Mouse (Mus musculus) forebrain, embryonic 10.5 days (tissue): Measurements from ENCODE around the gene Meis2. TPM values are rescaled to one million over a fixed set of nuclear protein-coding genes. Genes with fewer than 3 reads are reported as not detected.
A peak's percentile ranks its signal among the peaks of the same experiment; 100 is the strongest.

ENCODE experiments used
- DNase-seq: peaks from one replicate; pipeline ENCODE4 v3.0.0-alpha.2; 2017; ENCODE audit warnings: low spot score; ENCODE audit errors: extremely low spot score
- H3K27ac ChIP-seq: fragments of 300-500 bp; sonication (generic); 2 replicates; pipeline ENCODE4 v1.5.1; 2016; ENCODE audit warnings: mild to moderate bottlenecking
- H3K27me3 ChIP-seq: fragments of 300-500 bp; sonication (generic); 2 replicates; pipeline ENCODE4 v1.6.1; 2016; ENCODE audit warnings: mild to moderate bottlenecking; ENCODE audit not compliant: poor library complexity, severe bottlenecking
- H3K36me3 ChIP-seq: fragments of 300-500 bp; sonication (generic); replicated peaks from 2 replicates; pipeline ENCODE4 v1.6.1; 2016; ENCODE audit warnings: mild to moderate bottlenecking, moderate library complexity
- H3K4me1 ChIP-seq: fragments of 300-500 bp; sonication (generic); 2 replicates; pipeline ENCODE4 v1.6.1; 2016
- H3K4me3 ChIP-seq: fragments of 300-500 bp; sonication (generic); 2 replicates; pipeline ENCODE4 v1.5.1; 2016; ENCODE audit warnings: mild to moderate bottlenecking, moderate library complexity
- H3K9me3 ChIP-seq: fragments of 300-500 bp; sonication (generic); 2 replicates; pipeline ENCODE4 v1.6.1; 2016; ENCODE audit warnings: mild to moderate bottlenecking, moderate library complexity
- WGBS: fragments of 180-500 bp; shearing (Covaris S2); methylation state at CpG from one replicate; pipeline ENCODE4 v1.1.7; 2016; 5-methylcytosine and 5-hydroxymethylcytosine counted together
- polyA plus RNA-seq: library from polyadenylated mRNA; unstranded; fragments of >200 nt; fragmentation: Nextera tagmentation; extraction: Ambion mirVana; gene quantifications from 2 replicates; pipeline ENCODE4 v1.2.1, GENCODE M21; 2016

Meis2 gene
- polyA plus RNA-seq, 1 experiment from 2014 or later: 32.5 TPM

- H3K4me1 ChIP-seq: peaks cover 80% of the 10 kb centered on the region
- DNase-seq: peak; percentile 32
- H3K4me3 ChIP-seq: peak overlapping the region; percentile 28
- WGBS: 1% methylated on average over 8 of the region's 8 CpGs
- H3K36me3 ChIP-seq: no peaks in the 10 kb centered on the region
- peaks cover 92% of the 10 kb centered on the region for H3K27me3 ChIP-seq
- no peaks in the 10 kb centered on the region for H3K9me3 ChIP-seq
- peak overlapping the region; percentile 83 for H3K27ac ChIP-seq
Measured at GRCm38 (mm10) chr2:115858246-115858645, 207.4 kb downstream of the Meis2 start.

GRCm38 (mm10) chr2:115857123-115858080 lies 208.2 kb downstream of the Meis2 start:
- Histone ChIP-seq H3K4me3 (peak overlapping the region; percentile 28), H3K9me3 (no peaks in the 10 kb centered on the region), H3K27me3 (peaks cover 93% of the 10 kb centered on the region), H3K4me1 (peaks cover 88% of the 10 kb centered on the region), H3K27ac (peak overlapping the region; percentile 83), H3K36me3 (no peaks in the 10 kb centered on the region)
- under 1% methylated on average over 11 of the region's 11 CpGs for WGBS
- peak; percentile 45 for DNase-seq

GRCm38 (mm10) chr2:115856401-115857073 lies 209.1 kb downstream of the Meis2 start:
- 0% methylated on average over 13 of the region's 13 CpGs for WGBS
- Histone ChIP-seq H3K36me3 (no peaks in the 10 kb centered on the region), H3K27me3 (peaks cover 93% of the 10 kb centered on the region), H3K4me3 (peak overlapping the region; percentile 45), H3K9me3 (no peaks in the 10 kb centered on the region), H3K4me1 (peaks cover 93% of the 10 kb centered on the region), H3K27ac (peak overlapping the region; percentile 83)
- peak; percentile 55 for DNase-seq

GRCm38 (mm10) chr2:115855511-115856400 lies 209.9 kb downstream of the Meis2 start:
- Histone ChIP-seq H3K36me3 (no peaks in the 10 kb centered on the region), H3K27ac (peak overlapping the region; percentile 65), H3K27me3 (peaks cover 93% of the 10 kb centered on the region), H3K4me1 (peaks cover 85% of the 10 kb centered on the region), H3K4me3 (peak overlapping the region; percentile 45), H3K9me3 (no peaks in the 10 kb centered on the region)
- peak; percentile 90 for DNase-seq
- WGBS: under 1% methylated on average over 33 of the region's 33 CpGs

- H3K27ac ChIP-seq: peak overlapping the region; percentile 27; the same call in 1 of the 2 replicates
- H3K27me3 ChIP-seq: peaks cover 93% of the 10 kb centered on the region
- peak; percentile 44 for DNase-seq
- H3K4me1 ChIP-seq: peaks cover 76% of the 10 kb centered on the region
- H3K9me3 ChIP-seq: no peaks in the 10 kb centered on the region
- no peaks in the 10 kb centered on the region for H3K36me3 ChIP-seq
- under 1% methylated on average over 25 of the region's 25 CpGs for WGBS
- H3K4me3 ChIP-seq: peak overlapping the region; percentile 45
Measured at GRCm38 (mm10) chr2:115854828-115855311, 210.8 kb downstream of the Meis2 start.

- Histone ChIP-seq H3K27me3 (peaks cover 93% of the 10 kb centered on the region), H3K27ac (peak overlapping the region; percentile 27; the same call in 1 of the 2 replicates), H3K4me1 (peaks cover 70% of the 10 kb centered on the region)
Measured at GRCm38 (mm10) chr2:115854007-115854827, 211.4 kb downstream of the Meis2 start.

GRCm38 (mm10) chr2:115853221-115853620 lies 212.4 kb downstream of the Meis2 start:
- WGBS: 3% methylated on average over 4 of the region's 4 CpGs
- H3K4me1 ChIP-seq: peaks cover 61% of the 10 kb centered on the region
- H3K36me3 ChIP-seq: no peaks in the 10 kb centered on the region
- H3K27ac ChIP-seq: 0 out of 2 replicates have a peak overlapping the region, but pooled peaks have one; percentile 62
- H3K4me3 ChIP-seq: peak overlapping the region; percentile 48
- peaks cover 90% of the 10 kb centered on the region for H3K27me3 ChIP-seq
- DNase-seq: no peak
- no peaks in the 10 kb centered on the region for H3K9me3 ChIP-seq

More at GRCm38 (mm10) chr2:115854007-115854827, 211.4 kb downstream of the Meis2 start:
- 2% methylated on average over 14 of the region's 14 CpGs for WGBS
- H3K36me3 ChIP-seq: no peaks in the 10 kb centered on the region
- DNase-seq: no peak
- H3K9me3 ChIP-seq: no peaks in the 10 kb centered on the region
- H3K4me3 ChIP-seq: peak overlapping the region; percentile 45

- H3K9me3 ChIP-seq: no peaks in the 10 kb centered on the region
- DNase-seq: peak; percentile 58
- under 1% methylated on average over 22 of the region's 22 CpGs for WGBS
- H3K4me1 ChIP-seq: peaks cover 55% of the 10 kb centered on the region
- H3K27ac ChIP-seq: peak overlapping the region; percentile 62; the same call in 1 of the 2 replicates
- no peaks in the 10 kb centered on the region for H3K36me3 ChIP-seq
- peaks cover 84% of the 10 kb centered on the region for H3K27me3 ChIP-seq
- H3K4me3 ChIP-seq: peak overlapping the region; percentile 48
Measured at GRCm38 (mm10) chr2:115852615-115853014, 213.0 kb downstream of the Meis2 start.

- H3K9me3 ChIP-seq: no peaks in the 10 kb centered on the region
- no peak for DNase-seq
- peak overlapping the region; percentile 48 for H3K4me3 ChIP-seq
- H3K27me3 ChIP-seq: peaks cover 79% of the 10 kb centered on the region
- peaks cover 50% of the 10 kb centered on the region for H3K4me1 ChIP-seq
- no peak overlapping the region for H3K27ac ChIP-seq
- H3K36me3 ChIP-seq: no peaks in the 10 kb centered on the region
- 17% methylated on average over 11 of the region's 11 CpGs for WGBS
Measured at GRCm38 (mm10) chr2:115852109-115852508, 213.5 kb downstream of the Meis2 start.

- no peak for DNase-seq
- H3K27me3 ChIP-seq: peaks cover 74% of the 10 kb centered on the region
- H3K27ac ChIP-seq: no peak overlapping the region
- H3K36me3 ChIP-seq: no peaks in the 10 kb centered on the region
- WGBS: 85% methylated on average over 4 of the region's 4 CpGs
- H3K9me3 ChIP-seq: no peaks in the 10 kb centered on the region
- H3K4me3 ChIP-seq: no peak overlapping the region
- H3K4me1 ChIP-seq: peaks cover 40% of the 10 kb centered on the region
Measured at GRCm38 (mm10) chr2:115850961-115851360, 214.7 kb downstream of the Meis2 start.

GRCm38 (mm10) chr2:115842821-115843220 lies 222.8 kb downstream of the Meis2 start:
- H3K9me3 ChIP-seq: no peaks in the 10 kb centered on the region
- H3K36me3 ChIP-seq: no peaks in the 10 kb centered on the region
- no peak for DNase-seq
- no peaks in the 10 kb centered on the region for H3K4me1 ChIP-seq
- no peak overlapping the region for H3K4me3 ChIP-seq
- no peaks in the 10 kb centered on the region for H3K27me3 ChIP-seq
- H3K27ac ChIP-seq: no peak overlapping the region
